Mouse (Mus musculus) cortical plate, adult 2 months (tissue): Measurements from ENCODE around the gene Gm21969.

Experiments used
- CTCF ChIP-seq: fragments of 200-500 bp; IDR thresholded peaks from 2 replicates; pipeline ENCODE4 v1.5.1; 2011; ENCODE audit warnings: mild to moderate bottlenecking, control low read depth, low read length; ENCODE audit not compliant: insufficient read depth; ENCODE audit errors: extremely low read depth
- POLR2A ChIP-seq: fragments of 200-500 bp; IDR thresholded peaks from 2 replicates; pipeline ENCODE4 v1.6.1; 2011; ENCODE audit warnings: mild to moderate bottlenecking, low read length, control low read depth; ENCODE audit not compliant: insufficient read depth; ENCODE audit errors: extremely low read depth

DNA sequence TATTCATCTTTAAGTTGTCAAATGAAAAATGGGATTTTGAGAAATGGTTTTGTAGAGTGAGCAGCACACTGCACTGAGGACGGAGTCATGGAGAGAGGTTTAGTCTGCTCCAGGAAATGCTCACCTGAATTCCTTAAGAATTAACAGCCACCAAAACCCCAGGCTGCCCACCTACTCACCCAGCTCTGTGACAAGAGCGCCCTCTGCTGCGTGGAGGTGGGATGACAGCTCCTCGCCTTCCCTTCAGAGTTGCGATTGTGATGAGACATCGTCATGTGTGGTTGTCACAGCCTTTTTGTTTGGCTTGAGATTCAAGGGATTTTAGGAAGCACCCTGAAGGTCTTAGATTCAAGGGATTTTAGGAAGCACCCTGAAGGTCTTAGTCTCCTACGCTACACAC lies 33.4 kb downstream of the Gm21969 start:
- peak; percentile 97 for TF ChIP-seq CTCF
- no peak for TF ChIP-seq POLR2A
